In the genomic region with DNA sequence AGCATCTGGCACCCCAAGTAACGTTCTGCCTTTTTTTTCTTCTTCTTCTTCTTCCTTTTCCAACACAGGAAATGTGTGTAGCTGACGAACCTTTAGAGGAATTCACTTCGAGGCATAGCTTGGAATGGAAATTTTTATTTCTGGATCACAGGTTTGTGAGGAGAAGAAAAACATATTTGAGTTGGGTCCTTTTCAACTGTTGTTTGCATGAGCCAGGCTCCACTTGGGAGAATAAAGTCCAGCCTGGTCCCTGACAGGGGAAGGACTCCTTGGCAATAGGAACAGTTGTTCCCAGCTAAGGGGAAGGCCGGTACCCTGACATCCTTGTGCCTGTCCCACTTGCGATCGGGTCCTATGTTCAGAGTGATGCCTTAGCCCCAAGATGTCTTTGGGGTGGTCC, we compare ENCODE assay signal across 26 mouse cellular contexts. TPM values are rescaled to one million over a fixed set of nuclear protein-coding genes. Genes with fewer than 3 reads are reported as not detected.
DNase-seq lines count a peak whose midpoint lies in the region; ATAC-seq and TF ChIP-seq lines count a peak whose summit lies in the region.
"Had no signal": no experiment of that assay in that cellular context is flagged by ENCODE, and none has a peak within 500 bp of the region (broad histone marks: within the 10 kb centered on the region; RNA-seq: fewer than 3 reads in every experiment).

No protein-coding gene starts in this region.

- H3K9ac ChIP-seq in heart, adult 2 months (ENCODE audit: low read depth, low read length), result no peak overlapping the region
- no peak overlapping the region for H3K9ac ChIP-seq in limb, embryonic 15.5 days
- H3K9ac ChIP-seq: embryonic facial prominence, embryonic 12.5 days; forebrain, embryonic 12.5 days had no signal

- H3K27ac ChIP-seq in gastrocnemius, adult 2 months, result peak overlapping the region; percentile 55
- peak overlapping the region; percentile 18; the same call in 1 of the 2 replicates for H3K27ac ChIP-seq in heart, adult 2 months
- H3K27ac ChIP-seq in heart, embryonic 10.5 days, result no peak overlapping the region
- peak overlapping the region; percentile 38; the same call in 1 of the 2 replicates for H3K27ac ChIP-seq in limb, embryonic 15.5 days
- H3K27ac ChIP-seq in limb, embryonic 10.5 days, result no peak overlapping the region
- H3K27ac ChIP-seq: embryonic facial prominence, embryonic 10.5 days; embryonic facial prominence, embryonic 12.5 days; forebrain, embryonic 10.5 days; forebrain, embryonic 12.5 days had no signal

- TF ChIP-seq CTCF in gastrocnemius, adult 2 months (IDR thresholded peaks at IDR 0.05), result no peak
- no peak for TF ChIP-seq CTCF in heart, adult 2 months (IDR thresholded peaks at IDR 0.05)

- no peak overlapping the region for H3K4me3 ChIP-seq in gastrocnemius, adult 2 months
- no peak overlapping the region for H3K4me3 ChIP-seq in heart, adult 2 months
- no peak overlapping the region for H3K4me3 ChIP-seq in heart, embryonic 10.5 days
- no peak overlapping the region for H3K4me3 ChIP-seq in limb, embryonic 15.5 days
- H3K4me3 ChIP-seq in limb, embryonic 10.5 days, result no peak overlapping the region
- H3K4me3 ChIP-seq: embryonic facial prominence, embryonic 10.5 days; embryonic facial prominence, embryonic 12.5 days; forebrain, embryonic 10.5 days; forebrain, embryonic 12.5 days had no signal

- no peaks in the 10 kb centered on the region for H3K27me3 ChIP-seq in heart, adult 2 months (ENCODE audit: control insufficient read depth, insufficient read depth, low read length)
- no peaks in the 10 kb centered on the region for H3K27me3 ChIP-seq in heart, embryonic 10.5 days (ENCODE audit: insufficient read depth, poor library complexity, severe bottlenecking)
- no peaks in the 10 kb centered on the region for H3K27me3 ChIP-seq in limb, embryonic 15.5 days
- no peaks in the 10 kb centered on the region for H3K27me3 ChIP-seq in limb, embryonic 10.5 days (ENCODE audit: low read depth, poor library complexity, severe bottlenecking)
- H3K27me3 ChIP-seq: CH12.LX; embryonic facial prominence, embryonic 12.5 days; forebrain, embryonic 12.5 days; Patski had no signal

- no peak for ATAC-seq in limb, embryonic 15.5 days (ENCODE audit: insufficient number of reproducible peaks, low FRiP score, low TSS enrichment, low read depth)
- ATAC-seq: activated CD4-positive, CD25-positive, alpha-beta regulatory T cell, adult 4 months; CD4-positive, CD25-positive, alpha-beta regulatory T cell, adult 4 months; forebrain, embryonic 14.5 days; Patski had no signal

- no peaks in the 10 kb centered on the region for H3K79me2 ChIP-seq in heart, adult 2 months (replicated peaks; ENCODE audit: control insufficient read depth, insufficient read depth, low read length)

- no peak for TF ChIP-seq EP300 in heart, adult 2 months (IDR thresholded peaks at IDR 0.05; ENCODE audit: insufficient read depth, low read depth, low read length)

- intact Hi-C loops in gastrocnemius, adult 2 months (cut with DNase I), result no loop called here
- intact Hi-C loops in heart, adult 2 months (cut with DNase I), result no loop called here

- H3K4me2 ChIP-seq in limb, embryonic 15.5 days, result no peak overlapping the region
- H3K4me2 ChIP-seq: embryonic facial prominence, embryonic 12.5 days; forebrain, embryonic 12.5 days had no signal

- H3K36me3 ChIP-seq in heart, adult 2 months (ENCODE audit: control insufficient read depth, insufficient read depth, low read length), result no peaks in the 10 kb centered on the region
- no peaks in the 10 kb centered on the region for H3K36me3 ChIP-seq in heart, embryonic 10.5 days
- H3K36me3 ChIP-seq in limb, embryonic 15.5 days, result no peaks in the 10 kb centered on the region
- H3K36me3 ChIP-seq in limb, embryonic 10.5 days, result no peaks in the 10 kb centered on the region
- H3K36me3 ChIP-seq: embryonic facial prominence, embryonic 10.5 days; embryonic facial prominence, embryonic 12.5 days; forebrain, embryonic 10.5 days; forebrain, embryonic 12.5 days; G1E had no signal

- 66% methylated on average over 6 of the region's 6 CpGs for WGBS in heart, adult 2 months
- 88% methylated on average over 6 of the region's 6 CpGs for WGBS in heart, embryonic 10.5 days
- 66% methylated on average over 6 of the region's 6 CpGs for WGBS in limb, embryonic 15.5 days
- 91% methylated on average over 6 of the region's 6 CpGs for WGBS in limb, embryonic 10.5 days

- no peak for TF ChIP-seq POLR2A in heart, adult 2 months (IDR thresholded peaks at IDR 0.05; ENCODE audit: insufficient read depth, low read depth, low read length)

- H3K9me3 ChIP-seq in heart, embryonic 10.5 days, result no peaks in the 10 kb centered on the region
- no peaks in the 10 kb centered on the region for H3K9me3 ChIP-seq in limb, embryonic 15.5 days
- no peaks in the 10 kb centered on the region for H3K9me3 ChIP-seq in limb, embryonic 10.5 days (replicated peaks)
- H3K9me3 ChIP-seq: embryonic facial prominence, embryonic 10.5 days; embryonic facial prominence, embryonic 12.5 days; forebrain, embryonic 10.5 days; forebrain, embryonic 12.5 days; G1E had no signal

- no peak for DNase-seq in gastrocnemius, adult 2 months
- DNase-seq in gastrocnemius, postnatal 10 days, result no peak
- DNase-seq in heart, adult 2 months, result peak in 1 of 2 experiments; percentile 27
- no peak for DNase-seq in heart, embryonic 10.5 days (ENCODE audit: low spot score)
- no peak for DNase-seq in limb, embryonic 10.5 days (ENCODE audit: low spot score)
- DNase-seq in fibroblast of lung, adult 2 months (ENCODE audit: low read depth), result peak; percentile 36
- DNase-seq: adrenal gland, adult 8-10 months; adrenal gland, postnatal 14 days; adrenal gland, postnatal 36 days; B cell, adult 2 months; cerebellum, adult 11-12 months; cerebellum, adult 2 months; cerebellum, adult 9-10 months; cerebellum, postnatal 10 days; cerebellum, postnatal 25 days had no signal

- no peaks in the 10 kb centered on the region for H3K4me1 ChIP-seq in heart, adult 2 months (ENCODE audit: control insufficient read depth, insufficient read depth, low read length)
- peaks cover 9% of the 10 kb centered on the region; the same call in 1 of the 2 replicates for H3K4me1 ChIP-seq in heart, embryonic 10.5 days
- H3K4me1 ChIP-seq in limb, embryonic 15.5 days, result 0 out of 2 replicates have a peak, but pooled peaks cover 22% of the 10 kb centered on the region
- peaks cover 9% of the 10 kb centered on the region for H3K4me1 ChIP-seq in limb, embryonic 10.5 days
- H3K4me1 ChIP-seq: embryonic facial prominence, embryonic 10.5 days; forebrain, embryonic 10.5 days; forebrain, embryonic 12.5 days had no signal

RNA-seq across cellular contexts. Expression of a gene that starts 42.4 kb away (rescaled TPM):
- total RNA-seq in gastrocnemius, adult 2 months (2021), result 100 to 1,000 TPM; 512 to 578 TPM
- 100 to 1,000 TPM; 882 to 915 TPM for total RNA-seq in gastrocnemius, postnatal 10 days (2021)
- total RNA-seq in heart, adult 2 months (2021), result 100 to 1,000 TPM; 513 to 615 TPM
- polyA plus RNA-seq in heart, adult 2 months (2012; rRNA removed), result 153 and 190 TPM in 2 replicates
- polyA plus RNA-seq in heart, embryonic 10.5 days (2016; fragmentation: Nextera tagmentation; extraction: Ambion mirVana), result 325 and 422 TPM in 2 replicates
- polyA plus RNA-seq in limb, embryonic 15.5 days (2015; fragmentation: Nextera tagmentation; extraction: Ambion mirVana), result 393 and 551 TPM in 2 replicates
- 467 and 570 TPM in 2 replicates for polyA plus RNA-seq in limb, embryonic 10.5 days (2016; fragmentation: Nextera tagmentation; extraction: Ambion mirVana)

Comparison
In these comparisons a context has a peak if more than half of its experiments do, and no peak if none do; other contexts are left out.
1. H3K27ac ChIP-seq: peak in gastrocnemius, adult 2 months (single experiment), heart, adult 2 months (single experiment) and limb, embryonic 15.5 days (single experiment); none in heart, embryonic 10.5 days (single experiment) and limb, embryonic 10.5 days (single experiment).